Mouse (Mus musculus): ENCODE measurements at regions not wholly inside any gene's neighbourhood (a gene's known extent, or its start where the extent isn't known, plus 50 kb on each side); places are given as distances from the start of the nearest gene placed in this dataset.

DNA sequence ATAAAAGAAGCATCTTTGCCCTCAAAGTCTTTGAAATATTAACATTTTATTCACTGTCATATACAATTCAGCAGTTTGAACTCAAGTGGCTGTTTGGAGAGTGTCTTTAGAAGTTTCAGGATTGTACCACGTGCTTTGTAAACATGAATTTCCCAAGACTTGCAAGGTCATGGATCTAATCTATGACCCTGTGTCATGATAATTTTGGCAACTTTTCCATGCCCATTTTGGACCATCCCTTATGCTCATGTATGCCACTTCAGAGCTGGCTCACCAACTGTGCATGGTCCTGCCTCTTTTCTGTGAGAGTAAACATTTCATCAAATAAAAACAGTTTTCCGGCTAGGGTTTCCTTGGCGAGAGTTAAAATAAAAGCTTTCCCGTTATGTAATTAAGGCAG is 347.1 kb upstream of the Zeb2 start:
- no peak overlapping the region for H3K4me3 ChIP-seq (ENCODE audit: extremely low read depth, insufficient read depth, insufficient read length)
- DNase-seq (ENCODE audit: low read depth in 1 of 2, low spot score in 2 of 2), result no peak
- H3K4me1 ChIP-seq (ENCODE audit: control insufficient read depth, insufficient read depth, insufficient read length), result no peaks in the 10 kb centered on the region
- H3K36me3 ChIP-seq (ENCODE audit: control insufficient read depth, insufficient read depth, low read length), result no peaks in the 10 kb centered on the region
- H3K27me3 ChIP-seq (ENCODE audit: control insufficient read depth, insufficient read depth, low read length), result no peaks in the 10 kb centered on the region
- H3K27ac ChIP-seq (ENCODE audit: insufficient read depth, low read length), result no peak overlapping the region
- TF ChIP-seq CTCF (IDR thresholded peaks at IDR 0.05; ENCODE audit: extremely low read depth, insufficient read depth, insufficient read length, insufficient replicate concordance) (no peak), POLR2A (IDR thresholded peaks at IDR 0.05; ENCODE audit: low read depth, low read length) (no peak)
- 88% methylated on average over 4 of the region's 4 CpGs for WGBS

DNA sequence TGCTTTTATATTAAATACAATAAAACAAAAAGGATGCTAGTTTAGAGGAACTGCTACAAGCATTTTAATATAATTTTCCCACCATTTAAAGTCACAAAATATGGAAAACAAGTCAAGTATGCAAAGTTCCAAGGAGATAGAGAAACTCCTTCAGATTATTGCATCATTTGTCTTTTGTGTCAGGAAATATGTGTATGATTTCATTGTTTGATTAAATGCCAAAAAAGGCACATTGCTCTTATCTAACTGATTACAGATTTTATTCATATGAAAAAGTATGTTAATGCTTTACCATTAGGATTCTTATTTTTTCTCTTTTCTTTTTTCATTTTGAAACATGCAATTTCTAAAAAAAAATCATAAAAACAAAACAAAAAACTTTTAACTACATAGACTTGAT is 342.2 kb upstream of the Zeb2 start:
- Histone ChIP-seq H3K4me3 (ENCODE audit: extremely low read depth, insufficient read depth, insufficient read length) (no peak overlapping the region), H3K27ac (ENCODE audit: insufficient read depth, low read length) (no peak overlapping the region), H3K27me3 (ENCODE audit: control insufficient read depth, insufficient read depth, low read length) (no peaks in the 10 kb centered on the region), H3K4me1 (ENCODE audit: control insufficient read depth, insufficient read depth, insufficient read length) (no peaks in the 10 kb centered on the region), H3K36me3 (ENCODE audit: control insufficient read depth, insufficient read depth, low read length) (no peaks in the 10 kb centered on the region)
- TF ChIP-seq CTCF (IDR thresholded peaks at IDR 0.05; ENCODE audit: extremely low read depth, insufficient read depth, insufficient read length, insufficient replicate concordance), result no peak
- no peak for TF ChIP-seq POLR2A (IDR thresholded peaks at IDR 0.05; ENCODE audit: low read depth, low read length)
- DNase-seq (ENCODE audit: low read depth in 1 of 2, low spot score in 2 of 2), result no peak

DNA sequence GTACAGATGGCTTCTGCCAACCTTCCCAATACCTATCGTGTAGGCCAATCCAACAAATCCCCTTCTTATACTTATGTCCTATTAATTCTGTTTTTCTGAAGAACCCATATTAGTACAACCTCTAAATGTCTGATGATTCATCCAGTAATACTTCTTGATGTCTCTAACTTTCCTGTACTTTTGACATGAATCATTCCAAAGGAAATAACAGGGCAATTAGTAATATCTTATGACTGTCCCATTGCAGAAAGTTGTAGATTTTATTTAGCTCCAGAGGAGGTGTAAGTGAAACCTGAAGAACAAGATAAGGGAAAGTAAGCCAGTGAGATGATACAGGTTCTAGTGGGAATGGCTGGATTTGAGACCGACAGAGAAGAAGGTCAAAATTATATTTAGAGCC is 337.6 kb upstream of the Zeb2 start:
- Histone ChIP-seq H3K4me1 (ENCODE audit: control insufficient read depth, insufficient read depth, insufficient read length) (no peaks in the 10 kb centered on the region), H3K4me3 (ENCODE audit: extremely low read depth, insufficient read depth, insufficient read length) (no peak overlapping the region), H3K36me3 (ENCODE audit: control insufficient read depth, insufficient read depth, low read length) (no peaks in the 10 kb centered on the region), H3K27me3 (ENCODE audit: control insufficient read depth, insufficient read depth, low read length) (no peaks in the 10 kb centered on the region), H3K27ac (ENCODE audit: insufficient read depth, low read length) (no peak overlapping the region)
- 89% methylated on average over 2 of the region's 2 CpGs for WGBS
- no peak for DNase-seq (ENCODE audit: low read depth in 1 of 2, low spot score in 2 of 2)
- TF ChIP-seq POLR2A (IDR thresholded peaks at IDR 0.05; ENCODE audit: low read depth, low read length), result no peak

DNA sequence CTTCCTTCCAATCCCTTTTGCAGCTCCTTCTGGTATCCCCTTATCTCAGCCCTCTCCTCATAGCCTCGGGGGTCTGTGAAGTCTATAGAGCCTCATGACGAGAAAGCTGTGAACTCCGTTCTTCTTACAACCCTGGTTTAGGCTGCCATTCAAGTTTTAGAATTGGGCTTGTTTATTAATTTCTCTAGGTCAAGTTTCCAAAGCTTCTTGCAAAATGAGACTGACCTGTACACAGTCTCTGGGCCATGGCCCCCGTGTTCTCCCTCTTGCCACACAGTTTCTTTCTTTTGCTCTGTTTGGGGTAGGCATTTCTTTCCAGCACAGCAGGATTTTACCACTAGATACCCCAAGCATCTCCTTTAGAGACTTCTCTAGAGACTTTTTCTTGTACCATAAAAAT is 322.0 kb upstream of the Zeb2 start:
- 83% methylated on average over 4 of the region's 4 CpGs for WGBS
- no peak overlapping the region for H3K27ac ChIP-seq (ENCODE audit: insufficient read depth, low read length)
- H3K36me3 ChIP-seq (ENCODE audit: control insufficient read depth, insufficient read depth, low read length), result no peaks in the 10 kb centered on the region
- no peaks in the 10 kb centered on the region for H3K4me1 ChIP-seq (ENCODE audit: control insufficient read depth, insufficient read depth, insufficient read length)
- TF ChIP-seq CTCF (IDR thresholded peaks at IDR 0.05; ENCODE audit: extremely low read depth, insufficient read depth, insufficient read length, insufficient replicate concordance) (no peak), POLR2A (IDR thresholded peaks at IDR 0.05; ENCODE audit: low read depth, low read length) (no peak)
- H3K27me3 ChIP-seq (ENCODE audit: control insufficient read depth, insufficient read depth, low read length), result no peaks in the 10 kb centered on the region
- no peak for DNase-seq (ENCODE audit: low read depth in 1 of 2, low spot score in 2 of 2)
- H3K4me3 ChIP-seq (ENCODE audit: extremely low read depth, insufficient read depth, insufficient read length), result no peak overlapping the region

DNA sequence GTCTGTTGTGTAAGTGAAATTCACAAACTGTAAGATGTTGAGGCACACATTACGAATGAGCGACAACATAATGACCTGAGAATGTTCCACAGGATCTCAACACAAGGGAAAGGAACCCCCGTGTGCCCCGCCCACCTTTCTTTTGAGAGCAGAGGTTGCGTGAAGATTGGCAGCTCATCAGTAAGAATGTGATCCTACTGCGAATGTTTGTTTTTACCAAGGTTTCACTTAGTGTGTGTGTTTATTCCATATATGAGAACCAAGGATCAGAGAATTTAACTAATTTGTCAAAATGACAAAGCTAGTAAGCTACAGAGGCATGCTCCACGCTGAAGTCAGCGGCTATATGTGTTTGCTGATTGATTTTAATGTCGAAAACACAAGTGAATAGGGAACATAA is 321.5 kb upstream of the Zeb2 start:
- 93% methylated on average over 9 of the region's 9 CpGs for WGBS
- no peaks in the 10 kb centered on the region for H3K4me1 ChIP-seq (ENCODE audit: control insufficient read depth, insufficient read depth, insufficient read length)
- H3K4me3 ChIP-seq (ENCODE audit: extremely low read depth, insufficient read depth, insufficient read length), result no peak overlapping the region
- H3K27me3 ChIP-seq (ENCODE audit: control insufficient read depth, insufficient read depth, low read length), result no peaks in the 10 kb centered on the region
- H3K27ac ChIP-seq (ENCODE audit: insufficient read depth, low read length), result no peak overlapping the region
- TF ChIP-seq POLR2A (IDR thresholded peaks at IDR 0.05; ENCODE audit: low read depth, low read length), result no peak
- TF ChIP-seq CTCF (IDR thresholded peaks at IDR 0.05; ENCODE audit: extremely low read depth, insufficient read depth, insufficient read length, insufficient replicate concordance), result no peak
- no peak for DNase-seq (ENCODE audit: low read depth in 1 of 2, low spot score in 2 of 2)
- no peaks in the 10 kb centered on the region for H3K36me3 ChIP-seq (ENCODE audit: control insufficient read depth, insufficient read depth, low read length)

DNA sequence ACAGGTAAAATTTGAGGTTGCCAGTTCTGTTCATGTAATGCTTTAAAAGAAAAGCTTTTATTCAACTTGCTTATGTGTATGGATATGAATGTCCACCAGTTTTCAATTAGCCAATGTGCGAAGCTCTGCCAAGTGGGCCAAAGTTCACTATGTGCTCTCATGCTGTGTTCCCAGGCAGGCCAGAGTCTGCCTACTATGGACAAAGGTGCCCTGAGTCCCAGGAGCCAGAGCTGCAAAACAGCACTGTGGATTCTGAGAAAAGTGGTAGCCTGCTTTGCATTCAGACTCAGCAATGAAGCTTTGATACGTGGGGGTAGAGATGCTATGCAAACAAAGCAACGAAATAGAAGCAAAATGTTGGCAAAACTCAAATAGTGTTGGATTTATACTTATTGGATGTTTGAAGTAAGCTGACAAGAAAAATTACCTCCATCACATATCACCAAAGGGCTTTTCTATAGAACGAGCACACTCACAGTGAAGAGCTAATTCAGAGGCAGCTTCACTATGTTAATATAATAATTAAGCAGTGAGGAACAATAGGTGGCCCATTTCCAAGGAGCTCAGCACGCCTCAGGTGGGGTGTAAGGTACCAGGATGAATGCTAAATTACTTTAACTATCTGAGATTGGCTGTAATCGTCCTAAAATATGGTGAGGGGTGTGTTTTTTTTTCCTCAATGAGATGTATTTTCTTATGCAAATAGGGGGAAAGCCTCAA is 318.2 kb upstream of the Zeb2 start:
- H3K27me3 ChIP-seq (ENCODE audit: control insufficient read depth, insufficient read depth, low read length), result no peaks in the 10 kb centered on the region
- WGBS, result 88% methylated on average over 6 of the region's 6 CpGs
- no peak for DNase-seq (ENCODE audit: low read depth in 1 of 2, low spot score in 2 of 2)
- H3K27ac ChIP-seq (ENCODE audit: insufficient read depth, low read length), result no peak overlapping the region
- no peaks in the 10 kb centered on the region for H3K36me3 ChIP-seq (ENCODE audit: control insufficient read depth, insufficient read depth, low read length)
- TF ChIP-seq POLR2A (IDR thresholded peaks at IDR 0.05; ENCODE audit: low read depth, low read length) (no peak), CTCF (IDR thresholded peaks at IDR 0.05; ENCODE audit: extremely low read depth, insufficient read depth, insufficient read length, insufficient replicate concordance) (no peak)
- H3K4me3 ChIP-seq (ENCODE audit: extremely low read depth, insufficient read depth, insufficient read length), result no peak overlapping the region
- H3K4me1 ChIP-seq (ENCODE audit: control insufficient read depth, insufficient read depth, insufficient read length), result no peaks in the 10 kb centered on the region

DNA sequence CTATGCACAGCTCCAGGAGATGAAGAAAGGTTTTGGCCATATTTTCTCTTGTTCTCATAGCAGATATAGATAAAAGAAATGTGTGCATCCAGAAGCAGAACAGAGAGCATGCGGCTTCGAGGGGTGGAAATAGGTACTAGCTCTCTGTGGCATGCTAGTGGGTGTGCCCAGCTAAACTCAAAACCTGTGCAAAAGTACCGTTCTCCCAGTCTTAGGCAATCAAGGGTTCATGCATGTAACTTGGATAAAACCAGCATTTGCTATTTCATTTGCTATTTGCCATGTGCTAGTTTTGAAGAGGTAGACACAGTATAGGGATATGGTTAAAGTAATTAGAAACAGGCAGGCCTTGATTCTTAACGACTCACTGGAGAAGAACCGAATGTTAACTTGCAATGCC is 317.6 kb upstream of the Zeb2 start:
- no peaks in the 10 kb centered on the region for H3K4me1 ChIP-seq (ENCODE audit: control insufficient read depth, insufficient read depth, insufficient read length)
- no peak overlapping the region for H3K4me3 ChIP-seq (ENCODE audit: extremely low read depth, insufficient read depth, insufficient read length)
- no peaks in the 10 kb centered on the region for H3K27me3 ChIP-seq (ENCODE audit: control insufficient read depth, insufficient read depth, low read length)
- no peaks in the 10 kb centered on the region for H3K36me3 ChIP-seq (ENCODE audit: control insufficient read depth, insufficient read depth, low read length)
- no peak overlapping the region for H3K27ac ChIP-seq (ENCODE audit: insufficient read depth, low read length)
- 79% methylated on average over 5 of the region's 5 CpGs for WGBS
- TF ChIP-seq POLR2A (IDR thresholded peaks at IDR 0.05; ENCODE audit: low read depth, low read length), result no peak
- no peak for TF ChIP-seq CTCF (IDR thresholded peaks at IDR 0.05; ENCODE audit: extremely low read depth, insufficient read depth, insufficient read length, insufficient replicate concordance)
- DNase-seq (ENCODE audit: low read depth in 1 of 2, low spot score in 2 of 2), result no peak
